Mouse (Mus musculus) CD4-positive naive resting alpha-beta T cell, adult 76 days (primary cell): ENCODE data around the gene Mrgpra9. TPM values are rescaled to one million over a fixed set of nuclear protein-coding genes. Genes with fewer than 3 reads are reported as not detected.

Experiments used
- total RNA-seq: library from RNA; stranded (reverse); gene quantifications from one replicate; pipeline ENCODE4 v1.2.4, GENCODE M21; 2023

Mrgpra9 gene
- total RNA-seq: not detected

DNA sequence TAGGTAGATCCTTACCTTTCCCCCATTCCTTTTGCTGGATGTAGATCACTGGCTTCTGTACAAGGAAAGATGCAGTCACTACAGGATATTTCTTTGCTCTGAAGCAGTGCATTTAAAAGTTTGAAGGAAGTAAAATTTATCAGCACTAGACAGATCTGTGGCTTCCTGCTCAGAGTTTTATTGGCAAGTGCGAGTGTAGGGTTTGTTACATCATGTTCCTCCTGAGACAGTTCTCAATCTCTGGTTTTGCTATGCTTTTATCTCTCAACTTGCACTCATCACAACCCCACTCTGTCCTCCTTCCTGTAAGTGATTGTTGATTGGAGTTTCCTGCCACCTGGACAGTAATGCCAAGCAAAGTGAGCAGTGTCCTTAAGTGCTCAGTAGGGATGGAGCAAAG, at the start of gene Mrgpra9:
Mrgpra9 (minus strand) TSS at position 79 of the 400 bp plus-strand sequence.

DNA sequence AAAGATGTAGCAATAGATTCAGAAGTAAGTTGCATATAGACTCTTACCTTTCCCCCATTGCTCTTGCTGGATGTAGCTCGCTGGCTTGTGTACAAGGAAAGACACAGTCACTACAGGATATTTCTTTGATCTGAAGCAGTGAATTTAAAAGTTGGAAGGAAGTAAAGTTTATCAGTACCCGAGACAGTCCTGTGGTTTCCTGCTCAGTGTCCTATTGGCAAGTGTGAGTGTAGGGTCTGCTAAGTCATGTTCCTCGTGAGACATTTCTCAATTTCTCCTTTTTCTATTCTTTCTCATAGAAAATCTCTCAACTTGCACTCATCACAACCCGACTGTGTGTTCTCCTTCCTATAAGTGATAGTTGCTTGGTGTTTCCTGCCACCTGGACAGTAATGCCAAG, 47.8 kb downstream of the Mrgpra9 start, which contains the start of gene Mrgpra6:
Mrgpra6 (minus strand) TSS at position 91 of the 400 bp plus-strand sequence.

Other genes with a start within 250 kb of the Mrgpra9 start
- gene Spty2d1, start 244.4 kb downstream of the Mrgpra9 start, total RNA-seq: 74.3 TPM
- gene Tmem86a, start 202.2 kb downstream of the Mrgpra9 start, total RNA-seq: 5.9 TPM
- gene Ptpn5, start 119.2 kb downstream of the Mrgpra9 start, total RNA-seq: 0.35 TPM
- gene Mrgpra6, start 47.9 kb downstream of the Mrgpra9 start, total RNA-seq: not detected
- gene Mrgpra1, start 101.4 kb upstream of the Mrgpra9 start, total RNA-seq: not detected
- gene Mrgpra2a, start 199.3 kb upstream of the Mrgpra9 start, total RNA-seq: not detected